Comparison of ENCODE assay signal across 32 mouse cellular contexts in the genomic region with DNA sequence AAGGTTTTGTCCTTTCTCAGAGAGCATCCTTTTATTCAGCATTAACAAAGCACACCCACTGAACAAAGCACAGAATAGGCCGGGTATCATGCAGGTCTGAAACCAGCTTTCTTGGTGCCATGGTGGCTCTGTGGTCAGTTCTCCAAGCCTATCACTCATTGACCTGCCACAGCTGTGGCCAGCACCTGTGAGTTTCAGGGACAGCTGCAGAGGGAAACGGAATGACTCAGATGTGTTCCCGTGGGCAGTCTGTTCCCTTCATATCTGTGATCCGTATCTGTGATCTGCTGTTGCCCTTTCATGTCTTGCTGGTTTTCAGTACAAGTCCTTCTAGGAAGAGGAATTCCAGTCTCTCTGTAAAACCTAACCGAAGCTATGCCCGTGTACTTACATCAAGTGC. TPM values are rescaled to one million over a fixed set of nuclear protein-coding genes. Genes with fewer than 3 reads are reported as not detected.
DNase-seq lines count a peak whose midpoint lies in the region; ATAC-seq and TF ChIP-seq lines count a peak whose summit lies in the region.
"Had no signal": no experiment of that assay in that cellular context is flagged by ENCODE, and none has a peak within 500 bp of the region (broad histone marks: within the 10 kb centered on the region; RNA-seq: fewer than 3 reads in every experiment).

No protein-coding gene starts in this region.

- no peaks in the 10 kb centered on the region for H3K27me3 ChIP-seq in midbrain, embryonic 11.5 days (ENCODE audit: control insufficient read depth, insufficient read depth, low read length)
- H3K27me3 ChIP-seq in midbrain, embryonic 10.5 days (ENCODE audit: low read depth, poor library complexity, severe bottlenecking): peaks cover 8% of the 10 kb centered on the region; the same call in 1 of the 2 replicates
- H3K27me3 ChIP-seq in C2C12 (ENCODE audit: control insufficient read depth, insufficient read depth, insufficient read length): no peaks in the 10 kb centered on the region
- no peaks in the 10 kb centered on the region for H3K27me3 ChIP-seq in heart, embryonic 11.5 days (ENCODE audit: control insufficient read depth, insufficient read depth, low read length)
- H3K27me3 ChIP-seq: heart, embryonic 13.5 days; hindbrain, embryonic 12.5 days; hindbrain, embryonic 15.5 days had no signal

- no peaks in the 10 kb centered on the region for H3K36me3 ChIP-seq in midbrain, embryonic 11.5 days (ENCODE audit: control insufficient read depth, insufficient read depth, low read length)
- no peaks in the 10 kb centered on the region for H3K36me3 ChIP-seq in midbrain, embryonic 10.5 days
- H3K36me3 ChIP-seq in C2C12 (ENCODE audit: control insufficient read depth, insufficient read depth): no peaks in the 10 kb centered on the region
- no peaks in the 10 kb centered on the region for H3K36me3 ChIP-seq in heart, embryonic 11.5 days (ENCODE audit: control insufficient read depth, insufficient read depth, low read length)
- H3K36me3 ChIP-seq: embryonic facial prominence, embryonic 10.5 days; embryonic facial prominence, embryonic 13.5 days; forebrain, embryonic 12.5 days; heart, embryonic 13.5 days; hindbrain, embryonic 12.5 days; hindbrain, embryonic 15.5 days had no signal

- no peak overlapping the region for H3K9ac ChIP-seq in midbrain, embryonic 11.5 days (ENCODE audit: low read length)
- no peak overlapping the region for H3K9ac ChIP-seq in heart, embryonic 11.5 days (ENCODE audit: low read depth, low read length)
- H3K9ac ChIP-seq: embryonic facial prominence, embryonic 13.5 days; forebrain, embryonic 12.5 days; heart, embryonic 13.5 days; hindbrain, embryonic 12.5 days; hindbrain, embryonic 15.5 days had no signal

- no peak overlapping the region for H3K4me3 ChIP-seq in midbrain, embryonic 11.5 days (ENCODE audit: low read depth, low read length)
- no peak overlapping the region for H3K4me3 ChIP-seq in midbrain, embryonic 10.5 days
- H3K4me3 ChIP-seq in C2C12 (ENCODE audit: insufficient read depth, poor library complexity, severe bottlenecking): no peak overlapping the region
- H3K4me3 ChIP-seq in bone marrow macrophage, adult 2 months (ENCODE audit: insufficient read depth, low read length): no peak overlapping the region
- no peak overlapping the region for H3K4me3 ChIP-seq in heart, embryonic 11.5 days (ENCODE audit: low read depth, low read length)
- H3K4me3 ChIP-seq: embryonic facial prominence, embryonic 10.5 days; embryonic facial prominence, embryonic 13.5 days; erythroblast, embryonic 14.5 days; forebrain, embryonic 12.5 days; gastrocnemius, adult 2 months; heart, embryonic 13.5 days; hindbrain, embryonic 12.5 days; hindbrain, embryonic 15.5 days had no signal

- H3K4me2 ChIP-seq in midbrain, embryonic 11.5 days: no peak overlapping the region
- no peak overlapping the region for H3K4me2 ChIP-seq in heart, embryonic 11.5 days
- H3K4me2 ChIP-seq: embryonic facial prominence, embryonic 13.5 days; forebrain, embryonic 12.5 days; heart, embryonic 13.5 days; hindbrain, embryonic 12.5 days; hindbrain, embryonic 15.5 days had no signal

- no peak for TF ChIP-seq POLR2A in bone marrow macrophage, adult 2 months (IDR thresholded peaks at IDR 0.05; ENCODE audit: borderline replicate concordance, low read depth, low read length)

- peak; percentile 75 for DNase-seq in midbrain, embryonic 11.5 days (ENCODE audit: low spot score, missing footprints)
- no peak for DNase-seq in midbrain, embryonic 10.5 days (ENCODE audit: low spot score)
- DNase-seq in gastrocnemius, adult 18-20 months (ENCODE audit: low spot score): no peak
- DNase-seq: adrenal gland, adult 2 months; adrenal gland, postnatal 14 days; cerebellum, adult 11-12 months; cerebellum, adult 8-10 months; cerebellum, postnatal 10 days; cerebellum, postnatal 36 days; embryo, embryonic 11 days; gastrocnemius, adult 2 months; gastrocnemius, postnatal 14 days; heart, adult 18-20 months; heart, postnatal 14 days had no signal

- H3K79me2 ChIP-seq in C2C12 (ENCODE audit: control insufficient read depth, insufficient read depth): no peaks in the 10 kb centered on the region

- H3ac ChIP-seq in C2C12 (ENCODE audit: control insufficient read depth, insufficient read length, low read depth): no peak overlapping the region

- H3K4me1 ChIP-seq in midbrain, embryonic 11.5 days (ENCODE audit: control insufficient read depth, insufficient read depth, low read length): peaks cover 2% of the 10 kb centered on the region; the same call in 1 of the 2 replicates
- H3K4me1 ChIP-seq in midbrain, embryonic 10.5 days: peaks cover 26% of the 10 kb centered on the region
- H3K4me1 ChIP-seq in bone marrow macrophage, adult 2 months (ENCODE audit: control insufficient read depth, insufficient read depth, low read length): peaks cover 6% of the 10 kb centered on the region
- H3K4me1 ChIP-seq in heart, embryonic 11.5 days (ENCODE audit: control insufficient read depth, insufficient read depth, low read length): no peaks in the 10 kb centered on the region
- H3K4me1 ChIP-seq: embryonic facial prominence, embryonic 10.5 days; embryonic facial prominence, embryonic 13.5 days; forebrain, embryonic 12.5 days; heart, embryonic 13.5 days; hindbrain, embryonic 15.5 days had no signal

- H3K27ac ChIP-seq in midbrain, embryonic 11.5 days (ENCODE audit: low read depth, low read length): no peak overlapping the region
- no peak overlapping the region for H3K27ac ChIP-seq in midbrain, embryonic 10.5 days (replicated peaks)
- peak overlapping the region; percentile 3; the same call in 1 of the 2 replicates for H3K27ac ChIP-seq in bone marrow macrophage, adult 2 months (ENCODE audit: insufficient read depth, low read depth, low read length)
- H3K27ac ChIP-seq in heart, embryonic 11.5 days (ENCODE audit: low read depth, low read length): no peak overlapping the region
- H3K27ac ChIP-seq: embryonic facial prominence, embryonic 10.5 days; embryonic facial prominence, embryonic 13.5 days; forebrain, embryonic 12.5 days; gastrocnemius, adult 2 months; heart, embryonic 13.5 days; hindbrain, embryonic 12.5 days; hindbrain, embryonic 15.5 days had no signal

- H3K9me3 ChIP-seq in midbrain, embryonic 11.5 days (ENCODE audit: control insufficient read depth, low read length): no peaks in the 10 kb centered on the region
- H3K9me3 ChIP-seq in midbrain, embryonic 10.5 days (replicated peaks): no peaks in the 10 kb centered on the region
- H3K9me3 ChIP-seq in heart, embryonic 11.5 days (replicated peaks; ENCODE audit: control insufficient read depth, low read length): no peaks in the 10 kb centered on the region
- H3K9me3 ChIP-seq: embryonic facial prominence, embryonic 10.5 days; embryonic facial prominence, embryonic 13.5 days; forebrain, embryonic 12.5 days; heart, embryonic 13.5 days; hindbrain, embryonic 12.5 days; hindbrain, embryonic 15.5 days had no signal

- WGBS in midbrain, embryonic 11.5 days: 65% methylated on average over 6 of the region's 6 CpGs
- 73% methylated on average over 6 of the region's 6 CpGs for WGBS in midbrain, embryonic 10.5 days
- 76% methylated on average over 6 of the region's 6 CpGs for WGBS in heart, embryonic 11.5 days (ENCODE audit: insufficient replicate concordance)

- ATAC-seq in midbrain, embryonic 11.5 days (ENCODE audit: low FRiP score): no peak
- ATAC-seq in heart, embryonic 11.5 days (replicated peaks; ENCODE audit: insufficient number of reproducible peaks, low FRiP score, low TSS enrichment): no peak
- ATAC-seq: forebrain, embryonic 16.5 days had no signal

- H3K79me3 ChIP-seq in C2C12 (ENCODE audit: low read depth): no peaks in the 10 kb centered on the region

- no peak for TF ChIP-seq CTCF in C2C12 (IDR thresholded peaks at IDR 0.05; ENCODE audit: control insufficient read depth, insufficient read depth, insufficient read length)
- TF ChIP-seq CTCF in bone marrow macrophage, adult 2 months (IDR thresholded peaks at IDR 0.05; ENCODE audit: low read depth, low read length): no peak

TF ChIP-seq in C2C12, 6 proteins besides CTCF, POLR2A, EP300 and RAD21:
- TF ChIP-seq USF1 (IDR thresholded peaks at IDR 0.05; ENCODE audit: low read depth) (no peak), MYOD1 (IDR thresholded peaks at IDR 0.05; ENCODE audit: control insufficient read depth, insufficient read length, low read depth) (peak; percentile 100), MAX (IDR thresholded peaks at IDR 0.05) (no peak), FOSL1 (IDR thresholded peaks at IDR 0.05; ENCODE audit: insufficient read depth, low read length, poor library complexity, severe bottlenecking) (no peak), CEBPB (IDR thresholded peaks at IDR 0.05; ENCODE audit: low read depth) (no peak)

RNA-seq across cellular contexts. Expression of gene Gpnmb, which starts 10.2 kb away (rescaled TPM):
- 0.74 and 0.94 TPM in 2 replicates for polyA plus RNA-seq in midbrain, embryonic 11.5 days (2014; fragmentation: Nextera tagmentation; extraction: Ambion mirVana)
- 0.79 and 0.96 TPM in 2 replicates for polyA plus RNA-seq in midbrain, embryonic 10.5 days (2016; fragmentation: Nextera tagmentation; extraction: Ambion mirVana)
- 0.88 TPM for polyA plus RNA-seq in C2C12 (2012; fragmentation: generic; extraction: Trizol)
- 3,378 and 3,910 TPM in 2 replicates for polyA plus RNA-seq in bone marrow macrophage, adult 2 months (2012; ENCODE audit: insufficient read depth, insufficient read length, missing spikeins)
- total RNA-seq in gastrocnemius, adult 18-20 months (2021): 1 to 10 TPM; 1.6 to 2.3 TPM
- polyA plus RNA-seq in heart, embryonic 11.5 days (2014; fragmentation: Nextera tagmentation; extraction: Ambion mirVana): 0.09 and 0.62 TPM in 2 replicates
- total RNA-seq: hematopoietic stem cell, adult 5-6 weeks; MEL had no signal

RNA-seq across cellular contexts. Expression of gene Malsu1, which starts 27.1 kb away (rescaled TPM):
- polyA plus RNA-seq in midbrain, embryonic 11.5 days (2014; fragmentation: Nextera tagmentation; extraction: Ambion mirVana): 59.3 and 63.0 TPM in 2 replicates
- 65.0 and 71.1 TPM in 2 replicates for polyA plus RNA-seq in midbrain, embryonic 10.5 days (2016; fragmentation: Nextera tagmentation; extraction: Ambion mirVana)
- 19.3 TPM for polyA plus RNA-seq in C2C12 (2012; fragmentation: generic; extraction: Trizol)
- 27.5 and 33.2 TPM in 2 replicates for polyA plus RNA-seq in bone marrow macrophage, adult 2 months (2012; ENCODE audit: insufficient read depth, insufficient read length, missing spikeins)
- 10 to 100 TPM; 42.5 to 47.7 TPM for total RNA-seq in gastrocnemius, adult 18-20 months (2021)
- 52.3 and 54.5 TPM in 2 replicates for polyA plus RNA-seq in heart, embryonic 11.5 days (2014; fragmentation: Nextera tagmentation; extraction: Ambion mirVana)

RNA-seq across cellular contexts. Expression of gene Svs1, which starts 59.8 kb away (rescaled TPM):
- polyA plus RNA-seq in midbrain, embryonic 11.5 days (2014; fragmentation: Nextera tagmentation; extraction: Ambion mirVana): not detected in 2 replicates
- not detected in 2 replicates for polyA plus RNA-seq in midbrain, embryonic 10.5 days (2016; fragmentation: Nextera tagmentation; extraction: Ambion mirVana)
- not detected for polyA plus RNA-seq in C2C12 (2012; fragmentation: generic; extraction: Trizol)
- not detected in 2 replicates for polyA plus RNA-seq in bone marrow macrophage, adult 2 months (2012; ENCODE audit: insufficient read depth, insufficient read length, missing spikeins)
- total RNA-seq in gastrocnemius, adult 18-20 months (2021): not detected
- polyA plus RNA-seq in heart, embryonic 11.5 days (2014; fragmentation: Nextera tagmentation; extraction: Ambion mirVana): 0.07 TPM in 1 of 2 replicates, not detected in the other
- total RNA-seq: adrenal gland, adult 2 months; adrenal gland, postnatal 14 days; gastrocnemius, adult 2 months; gastrocnemius, postnatal 14 days; gastrocnemius, postnatal 4 days; heart, adult 18-20 months; heart, postnatal 14 days; hematopoietic stem cell, adult 5-6 weeks; MEL had no signal
- polyA plus RNA-seq: adrenal gland, adult 2 months; brain, embryonic 14.5 days; cortical plate, adult 2 months; embryonic facial prominence, embryonic 10.5 days; embryonic facial prominence, embryonic 13.5 days; erythroblast, embryonic 14.5 days; forebrain, embryonic 12.5 days; forebrain, embryonic 16.5 days; heart, embryonic 13.5 days; heart, embryonic 16.5 days; hindbrain, embryonic 12.5 days; hindbrain, embryonic 15.5 days; intestine, embryonic 14.5 days had no signal

Comparison
In these comparisons a context has a peak if more than half of its experiments do, and no peak if none do; other contexts are left out.
1. RNA of gene Gpnmb, which starts 10.2 kb away (polyA plus RNA-seq): 3,378 to 3,910 TPM in bone marrow macrophage, adult 2 months; 0.88 TPM in C2C12 (single experiment), 0.79 to 0.96 TPM in midbrain, embryonic 10.5 days, 0.74 to 0.94 TPM in midbrain, embryonic 11.5 days and 0.09 to 0.62 TPM in heart, embryonic 11.5 days; every median in the first group is over 1,000 times any median in the second.